Mouse (Mus musculus): ENCODE data around the gene Krt82. TPM values are rescaled to one million over a fixed set of nuclear protein-coding genes. Genes with fewer than 3 reads are reported as not detected.
A peak's percentile ranks its signal among the peaks of the same experiment; 100 is the strongest.
"Not testable (repeated sequence)": the region's sequence is repeated elsewhere in the genome, so short reads cannot be mapped to it uniquely, and the experiment has no call there.

Gene Krt82
- total RNA-seq, 2 experiments from 2014 or later = not detected

GRCm38 (mm10) chr15:101522556-101523232 is 27.8 kb downstream of the Krt82 start:
- no peak for DNase-seq
- intact Hi-C loops (cut with DNase I) = loop anchor here (5.0 to 10.0 kb wide), 2 partner anchors 450 to 542 kb away; no protein-coding TSS in a partner anchor

- intact Hi-C loops (cut with DNase I) = loop anchor here (2.0 to 10.0 kb wide), 4 partner anchors 179 to 545 kb away; no protein-coding TSS in a partner anchor
Observed at GRCm38 (mm10) chr15:101519792-101520191, 30.7 kb downstream of the Krt82 start.

GRCm38 (mm10) chr15:101517161-101517560 is 33.3 kb downstream of the Krt82 start, which contains the start of gene Gm49425:
Gene Gm49425 (minus strand): TSS chr15:101517261.
- not testable (repeated sequence) for DNase-seq
- intact Hi-C loops (cut with DNase I) = loop anchor here (2.0 kb wide), 1 partner anchor 84 kb away; no protein-coding TSS in a partner anchor

More at GRCm38 (mm10) chr15:101519792-101520191, 30.7 kb downstream of the Krt82 start:
- DNase-seq = peak; percentile 50 to 58

- intact Hi-C loops (cut with DNase I) = no loop called here
- no peak for DNase-seq
Observed at GRCm38 (mm10) chr15:101508247-101508646, 42.2 kb downstream of the Krt82 start.

GRCm38 (mm10) chr15:101506896-101507758 is 43.3 kb downstream of the Krt82 start:
- intact Hi-C loops (cut with DNase I) = no loop called here
- DNase-seq = no peak

- DNase-seq = no peak
- intact Hi-C loops (cut with DNase I) = loop anchor here (5.0 kb wide), 1 partner anchor 155 kb away; no protein-coding TSS in a partner anchor
Observed at GRCm38 (mm10) chr15:101497181-101497580, 53.3 kb downstream of the Krt82 start.

GRCm38 (mm10) chr15:101495266-101495665 is 55.2 kb downstream of the Krt82 start:
- intact Hi-C loops (cut with DNase I) = loop anchor here (5.0 kb wide), 1 partner anchor 153 kb away; no protein-coding TSS in a partner anchor

GRCm38 (mm10) chr15:101494203-101494602 is 56.3 kb downstream of the Krt82 start:
- intact Hi-C loops (cut with DNase I) = no loop called here
- no peak for DNase-seq

More at GRCm38 (mm10) chr15:101495266-101495665, 55.2 kb downstream of the Krt82 start:
- no peak for DNase-seq

- intact Hi-C loops (cut with DNase I) = no loop called here
- no peak for DNase-seq
Observed at GRCm38 (mm10) chr15:101493713-101494112, 56.8 kb downstream of the Krt82 start.

GRCm38 (mm10) chr15:101492718-101493117 is 57.7 kb downstream of the Krt82 start:
- intact Hi-C loops (cut with DNase I) = no loop called here
- DNase-seq = no peak

- DNase-seq = no peak
- intact Hi-C loops (cut with DNase I) = no loop called here
Observed at GRCm38 (mm10) chr15:101491431-101491830, 59.0 kb downstream of the Krt82 start, which contains the start of gene Krt83. Gene Krt83 (minus strand): TSS chr15:101491512.

Small RNAs within 50 kb of the gene (microRNA-seq; reads per million reads assigned to microRNA genes)
- gene Gm44393 (0 reads per million in 2 experiments), gene Gm44460 (0 reads per million in 2 experiments)

Other genes starting within 250 kb of the Krt82 start
- 1 to 10 TPM; 1.9 to 2.5 TPM for gene Krt80, start 180.5 kb downstream of the Krt82 start, total RNA-seq (2021)
- under 1 TPM in 1 of 2 experiments, not detected in 1; 0.15 TPM for gene Krt7, start 139.6 kb downstream of the Krt82 start, total RNA-seq (2021)
- not detected for gene Krt87, start 111.9 kb downstream of the Krt82 start, total RNA-seq (2021)
- gene Krt88, start 102.9 kb downstream of the Krt82 start, total RNA-seq (2021) = not detected
- not detected for gene Krt81, start 86.9 kb downstream of the Krt82 start, total RNA-seq (2021)
- gene Krt86, start 77.2 kb downstream of the Krt82 start, total RNA-seq (2021) = not detected
- gene Krt83, start 59.2 kb downstream of the Krt82 start, total RNA-seq (2021) = not detected
- gene Gm49425, start 33.4 kb downstream of the Krt82 start, total RNA-seq (2021) = not detected
- gene Krt84, start 17.8 kb downstream of the Krt82 start, total RNA-seq (2021) = not detected
- not detected for gene Krt90, start 12.3 kb upstream of the Krt82 start, total RNA-seq (2021)
- not detected for gene Krt75, start 23.2 kb upstream of the Krt82 start, total RNA-seq (2021)
- not detected for gene Gm5414, start 77.5 kb upstream of the Krt82 start, total RNA-seq (2021)
- not detected for gene Gm5478, start 96.7 kb upstream of the Krt82 start, total RNA-seq (2021)
- gene Krt6b, start 129.6 kb upstream of the Krt82 start, total RNA-seq (2021) = not detected
- not detected for gene Krt6a, start 143.6 kb upstream of the Krt82 start, total RNA-seq (2021)
- gene Krt5, start 162.2 kb upstream of the Krt82 start, total RNA-seq (2021) = under 1 TPM in 1 of 2 experiments, not detected in 1; 0.15 TPM
- gene Krt71, start 192.4 kb upstream of the Krt82 start, total RNA-seq (2021) = not detected
- gene Krt72, start 235.8 kb upstream of the Krt82 start, total RNA-seq (2021) = not detected

Data from gastrocnemius, postnatal 36 days (tissue).